Mouse (Mus musculus) ovary, postnatal 10 days (tissue): ENCODE data around the gene Ttf2.

Experiments used
- DNase-seq: peaks from one replicate; pipeline ENCODE4 v3.0.0; 2022; ENCODE audit warnings: low spot score

The Ttf2 gene

GRCm38 (mm10) chr3:100911498-100912213 is 57.8 kb downstream of the Ttf2 start:
- DNase-seq, result no peak

GRCm38 (mm10) chr3:100911026-100911425 is 58.4 kb downstream of the Ttf2 start:
- DNase-seq, result no peak

GRCm38 (mm10) chr3:100910621-100911020 is 58.8 kb downstream of the Ttf2 start:
- DNase-seq, result no peak

- no peak for DNase-seq
Measured at GRCm38 (mm10) chr3:100908594-100908993, 60.9 kb downstream of the Ttf2 start.

- DNase-seq, result no peak
Measured at GRCm38 (mm10) chr3:100906916-100907315, 62.5 kb downstream of the Ttf2 start.

GRCm38 (mm10) chr3:100906128-100906527 is 63.3 kb downstream of the Ttf2 start:
- DNase-seq, result no peak

- DNase-seq, result no peak
Measured at GRCm38 (mm10) chr3:100895500-100895899, 74.0 kb downstream of the Ttf2 start.

- no peak for DNase-seq
Measured at GRCm38 (mm10) chr3:100892383-100893335, 76.8 kb downstream of the Ttf2 start.

GRCm38 (mm10) chr3:100890406-100890805 is 79.1 kb downstream of the Ttf2 start:
- no peak for DNase-seq

GRCm38 (mm10) chr3:100889234-100889633 is 80.2 kb downstream of the Ttf2 start:
- no peak for DNase-seq
